Mouse (Mus musculus) large intestine, adult 2 months (tissue): ENCODE data around the gene Kcna2. TPM values are rescaled to one million over a fixed set of nuclear protein-coding genes. Genes with fewer than 3 reads are reported as not detected.

ENCODE experiments used
- DNase-seq: peaks from one replicate; pipeline ENCODE4 v3.0.0-alpha.2; 2012; ENCODE audit warnings: low read depth, low spot score
- WGBS: fragments of 180-500 bp; shearing (Covaris S2); methylation state at CpG from one replicate; pipeline ENCODE4 v1.1.7; 2018; 5-methylcytosine and 5-hydroxymethylcytosine counted together
- polyA plus RNA-seq: library from polyadenylated mRNA; depleted of rRNA; stranded (reverse); fragments of >200 nt; gene quantifications from 2 replicates; pipeline ENCODE4 v1.2.3, GENCODE M21; 2012; rRNA removed

The Kcna2 gene
- polyA plus RNA-seq, 1 experiment = 0.71 TPM

- WGBS = 66% methylated on average over 3 of the region's 3 CpGs
- DNase-seq = no peak
Observed at GRCm38 (mm10) chr3:107134457-107134856, 33.5 kb downstream of the Kcna2 start.

GRCm38 (mm10) chr3:107147126-107147525, 46.2 kb downstream of the Kcna2 start:
- WGBS = 78% methylated on average over 7 of the region's 7 CpGs
- DNase-seq = no peak

GRCm38 (mm10) chr3:107149006-107149405, 48.1 kb downstream of the Kcna2 start:
- no peak for DNase-seq
- 48% methylated on average over 3 of the region's 3 CpGs for WGBS

- 41% methylated on average over 3 of the region's 3 CpGs for WGBS
Observed at GRCm38 (mm10) chr3:107150469-107150868, 49.5 kb downstream of the Kcna2 start.

GRCm38 (mm10) chr3:107150872-107151540, 50.1 kb downstream of the Kcna2 start:
- DNase-seq = no peak
- 57% methylated on average over 7 of the region's 7 CpGs for WGBS

More at GRCm38 (mm10) chr3:107150469-107150868, 49.5 kb downstream of the Kcna2 start:
- DNase-seq = no peak

- WGBS = 83% methylated on average over 11 of the region's 11 CpGs
Observed at GRCm38 (mm10) chr3:107153772-107154655, 53.1 kb downstream of the Kcna2 start.

GRCm38 (mm10) chr3:107158856-107159255, 57.9 kb downstream of the Kcna2 start:
- WGBS = 85% methylated on average over 7 of the region's 7 CpGs
- DNase-seq = no peak

More at GRCm38 (mm10) chr3:107153772-107154655, 53.1 kb downstream of the Kcna2 start:
- DNase-seq = no peak

- 67% methylated on average over 3 of the region's 3 CpGs for WGBS
- DNase-seq = no peak
Observed at GRCm38 (mm10) chr3:107159418-107159817, 58.5 kb downstream of the Kcna2 start.

GRCm38 (mm10) chr3:107159859-107160324, 58.9 kb downstream of the Kcna2 start:
- 6% methylated on average over 17 of the region's 17 CpGs for WGBS
- DNase-seq = no peak

- 94% methylated on average over 2 of the region's 2 CpGs for WGBS
Observed at GRCm38 (mm10) chr3:107162741-107163140, 61.8 kb downstream of the Kcna2 start.

More at GRCm38 (mm10) chr3:107162741-107163140, 61.8 kb downstream of the Kcna2 start:
- no peak for DNase-seq

Other genes with a start within 250 kb of the Kcna2 start
- gene Kcna3, start 65.0 kb upstream of the Kcna2 start, polyA plus RNA-seq = 0.73 and 3.4 TPM in 2 replicates
- not detected in 2 replicates for gene Kcna10, start 81.9 kb downstream of the Kcna2 start, polyA plus RNA-seq
- gene Cym, start 120.6 kb downstream of the Kcna2 start, polyA plus RNA-seq = 0.10 and 1.4 TPM in 2 replicates
- not detected in 2 replicates for gene A630076J17Rik, start 129.5 kb downstream of the Kcna2 start, polyA plus RNA-seq
- gene Prok1, start 138.6 kb downstream of the Kcna2 start, polyA plus RNA-seq = 0.11 TPM in 1 of 2 replicates, not detected in the other
- 117 and 129 TPM in 2 replicates for gene Lamtor5, start 177.7 kb downstream of the Kcna2 start, polyA plus RNA-seq
- gene Slc16a4, start 190.1 kb downstream of the Kcna2 start, polyA plus RNA-seq = 0.05 and 0.19 TPM in 2 replicates
- 4.3 and 6.9 TPM in 2 replicates for gene Rbm15, start 232.5 kb downstream of the Kcna2 start, polyA plus RNA-seq